Mouse (Mus musculus) C2C12 (cell line): ENCODE results near the gene Otub1. TPM values are rescaled to one million over a fixed set of nuclear protein-coding genes. Genes with fewer than 3 reads are reported as not detected.

Experiments used
- H3K27me3 ChIP-seq: one replicate; pipeline ENCODE4 v1.6.1; 2011; ENCODE audit not compliant: control insufficient read depth, insufficient read depth, insufficient read length
- H3K36me3 ChIP-seq: one replicate; pipeline ENCODE4 v1.6.1; 2011; ENCODE audit not compliant: control insufficient read depth, insufficient read depth
- H3K4me3 ChIP-seq: one replicate; pipeline ENCODE4 v1.5.1; 2011; ENCODE audit warnings: mild to moderate bottlenecking, control low read depth; ENCODE audit not compliant: poor library complexity, insufficient read depth, severe bottlenecking
- H3K79me2 ChIP-seq: one replicate; pipeline ENCODE4 v1.6.1; 2011; ENCODE audit not compliant: control insufficient read depth, insufficient read depth
- H3K79me3 ChIP-seq: one replicate; pipeline ENCODE4 v1.6.1; 2011; ENCODE audit warnings: low read depth, control low read depth
- H3ac ChIP-seq: one replicate; pipeline ENCODE3; 2011; ENCODE audit warnings: low read depth; ENCODE audit not compliant: control insufficient read depth, insufficient read length
- CEBPB ChIP-seq: IDR thresholded peaks from one replicate; pipeline ENCODE4 v1.6.1; 2011; ENCODE audit warnings: low read depth, mild to moderate bottlenecking, control low read depth, moderate library complexity
- CTCF ChIP-seq: IDR thresholded peaks from one replicate; pipeline ENCODE4 v1.5.1; 2011; ENCODE audit not compliant: control insufficient read depth, insufficient read depth, insufficient read length
- FOSL1 ChIP-seq: IDR thresholded peaks from one replicate; pipeline ENCODE4 v1.8.0; 2011; ENCODE audit warnings: mild to moderate bottlenecking, low read length; ENCODE audit not compliant: poor library complexity, insufficient read depth, severe bottlenecking
- MAX ChIP-seq: IDR thresholded peaks from one replicate; pipeline ENCODE4 v1.6.1; 2011; ENCODE audit warnings: mild to moderate bottlenecking, control low read depth
- MYOD1 ChIP-seq: IDR thresholded peaks from one replicate; pipeline ENCODE4 v1.6.1; 2011; ENCODE audit warnings: low read depth; ENCODE audit not compliant: control insufficient read depth, insufficient read length
- MYOG ChIP-seq: IDR thresholded peaks from one replicate; pipeline ENCODE4 v1.6.1; 2011; ENCODE audit not compliant: control insufficient read depth, insufficient read length; ENCODE audit errors: extremely low read depth
- USF1 ChIP-seq: IDR thresholded peaks from one replicate; pipeline ENCODE4 v1.6.1; 2011; ENCODE audit warnings: low read depth, mild to moderate bottlenecking, control low read depth, moderate library complexity
- long read RNA-seq, 2 experiments: library from polyadenylated mRNA; unstranded; transcript quantifications; one replicate each; pipeline ENCODE4 v2.0.0; 2019 to 2020
- polyA plus RNA-seq: library from polyadenylated mRNA; unstranded; fragments of >200 nt; fragmentation: generic; extraction: Trizol; gene quantifications from one replicate; pipeline ENCODE4 v1.2.1, GENCODE M21; 2012; ENCODE audit warnings: missing spikeins

The Otub1 gene
- polyA plus RNA-seq: 121 TPM
- long read RNA-seq, experiment 1, transcript Otub1-201 (7 exons, 1,713 nt): major isoform, 112 of 208 reads
- long read RNA-seq, experiment 1, partial matches to known transcripts: 3 of 208 reads
- long read RNA-seq, experiment 1, other reads (novel, unspliced or antisense): 93 of 208 reads
- long read RNA-seq, experiment 2, transcript Otub1-201 (7 exons, 1,713 nt): major isoform, 311 of 335 reads
- long read RNA-seq, experiment 2, partial matches to known transcripts: 3 of 335 reads
- long read RNA-seq, experiment 2, other reads (novel, unspliced or antisense): 21 of 335 reads

- H3K79me3 ChIP-seq: peaks cover 34% of the 10 kb centered on the region
- H3K79me2 ChIP-seq: peaks cover 62% of the 10 kb centered on the region
- H3K27me3 ChIP-seq: no peaks in the 10 kb centered on the region
- peak within 1 kb of the TSS; percentile 83 for H3ac ChIP-seq
- TF ChIP-seq USF1 (no peak), CEBPB (no peak), MYOD1 (no peak), CTCF (no peak), MYOG (no peak), MAX (peak; percentile 8)
- H3K4me3 ChIP-seq: peak within 1 kb of the TSS; percentile 85
- H3K36me3 ChIP-seq: peaks cover 36% of the 10 kb centered on the region
These were observed at the start of gene Otub1 for GRCm38 (mm10) chr19:7205753-7206736. Otub1 (minus strand) TSS chr19:7206316.

DNA sequence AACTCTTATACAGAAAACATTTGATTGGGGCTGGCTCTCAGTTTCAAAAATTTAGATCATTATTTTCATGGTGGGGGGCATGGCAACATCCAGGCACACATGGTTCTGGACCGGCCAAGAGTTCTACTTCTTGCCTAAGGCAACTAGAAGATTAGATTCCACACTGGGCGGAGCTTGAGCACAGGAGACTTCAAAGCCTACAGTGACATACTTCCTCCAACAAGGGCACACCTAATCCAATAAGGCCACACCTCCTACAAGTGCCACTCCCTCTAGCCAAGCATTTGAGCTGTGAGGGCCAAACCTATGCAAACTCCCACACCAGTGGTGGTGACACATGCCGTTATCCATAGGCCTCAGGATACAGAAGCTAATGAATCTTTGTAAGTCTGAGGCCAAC, 39.9 kb upstream of the Otub1 start:
- H3ac ChIP-seq: no peak overlapping the region
- no peak overlapping the region for H3K4me3 ChIP-seq
- no peaks in the 10 kb centered on the region for H3K27me3 ChIP-seq
- H3K79me3 ChIP-seq: no peaks in the 10 kb centered on the region
- no peaks in the 10 kb centered on the region for H3K36me3 ChIP-seq
- no peak for TF ChIP-seq CEBPB
- TF ChIP-seq CTCF: no peak
- TF ChIP-seq MAX: no peak
- no peak for TF ChIP-seq FOSL1
- no peak for TF ChIP-seq MYOD1
- no peak for TF ChIP-seq MYOG
- TF ChIP-seq USF1: no peak
- H3K79me2 ChIP-seq: no peaks in the 10 kb centered on the region

DNA sequence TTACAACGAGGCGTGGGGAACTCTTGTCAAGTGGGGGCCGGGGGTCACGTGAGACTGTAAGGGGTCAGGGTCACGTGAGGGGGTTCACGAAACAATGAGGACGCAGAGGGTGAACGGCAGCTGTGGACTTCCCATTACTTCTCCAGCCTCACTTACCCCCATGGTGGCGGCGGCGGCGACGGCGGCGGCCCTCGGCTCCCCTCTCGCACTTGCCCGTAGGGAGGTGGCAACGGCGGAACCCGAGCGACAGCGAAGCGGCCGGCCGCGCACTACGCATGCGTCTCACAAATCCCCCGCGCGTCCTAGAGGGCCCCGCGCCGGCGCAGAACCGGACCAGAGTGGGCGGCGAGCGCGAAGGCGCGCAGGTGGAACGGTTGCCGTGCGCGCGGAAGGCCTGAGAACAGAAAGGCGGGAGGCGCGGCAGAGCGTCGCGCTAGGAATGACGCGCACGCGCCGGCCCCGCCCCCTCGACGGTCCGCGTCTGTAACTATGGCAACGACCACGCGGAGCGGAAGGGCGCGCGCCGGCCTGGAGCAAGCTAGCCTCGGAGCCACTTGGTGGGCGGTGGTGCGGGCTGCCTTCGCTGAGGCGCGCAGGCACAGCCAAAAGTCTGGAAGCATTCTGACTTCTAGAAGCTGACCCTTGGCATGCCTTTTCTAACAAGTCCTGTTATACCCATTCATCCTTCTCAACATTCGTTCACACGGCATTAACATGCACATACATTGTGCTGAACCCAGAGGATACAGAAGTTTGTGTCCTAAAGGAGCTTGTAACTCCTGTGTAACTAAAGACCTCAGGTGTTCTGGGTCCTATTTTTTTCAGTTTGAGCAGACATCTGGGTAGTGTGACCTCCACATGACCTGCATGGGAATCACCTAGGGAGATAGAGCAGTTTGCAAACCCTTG, 34.9 kb upstream of the Otub1 start, which contains the start of gene Naa40:
Naa40 (minus strand) TSS at position 402 of the 909 bp plus-strand sequence.
- H3K36me3 ChIP-seq: peaks cover 21% of the 10 kb centered on the region
- peak within 1 kb of the TSS; percentile 73 for H3ac ChIP-seq
- peaks cover 36% of the 10 kb centered on the region for H3K79me3 ChIP-seq
- peaks cover 49% of the 10 kb centered on the region for H3K79me2 ChIP-seq
- peak; percentile 67 for TF ChIP-seq MAX
- no peak for TF ChIP-seq MYOD1
- peak; percentile 93 for TF ChIP-seq USF1
- peak within 1 kb of the TSS; percentile 80 for H3K4me3 ChIP-seq
- no peaks in the 10 kb centered on the region for H3K27me3 ChIP-seq

DNA sequence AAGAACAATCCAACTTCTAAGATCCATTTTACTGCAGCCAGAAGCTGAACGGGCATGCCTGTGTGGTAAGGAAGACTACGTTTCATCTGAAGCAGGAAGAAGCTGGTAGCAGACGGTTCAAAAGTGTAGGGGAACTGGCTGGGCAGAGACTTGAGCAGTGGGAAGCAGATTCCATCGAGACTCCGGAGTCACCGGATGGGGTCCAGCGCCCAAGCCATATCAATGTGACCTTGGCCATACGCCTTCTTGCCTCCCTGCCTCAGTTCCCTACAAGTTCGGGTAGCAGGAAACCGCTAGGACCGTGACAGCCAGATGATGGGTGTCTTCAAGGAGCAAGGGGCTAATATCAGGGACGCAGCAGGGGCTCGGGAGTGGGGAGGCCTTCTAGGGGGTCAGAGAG, 34.2 kb upstream of the Otub1 start:
- Histone ChIP-seq H3K79me3 (peaks cover 39% of the 10 kb centered on the region), H3K36me3 (peaks cover 23% of the 10 kb centered on the region), H3K27me3 (no peaks in the 10 kb centered on the region), H3K4me3 (peak overlapping the region; percentile 80), H3K79me2 (peaks cover 57% of the 10 kb centered on the region), H3ac (peak overlapping the region; percentile 73)
- no peak for TF ChIP-seq FOSL1
- TF ChIP-seq USF1: no peak
- no peak for TF ChIP-seq MYOD1
- no peak for TF ChIP-seq CTCF
- TF ChIP-seq CEBPB: no peak
- no peak for TF ChIP-seq MAX
- no peak for TF ChIP-seq MYOG

GRCm38 (mm10) chr19:7239574-7239973, 33.5 kb upstream of the Otub1 start:
- peaks cover 39% of the 10 kb centered on the region for H3K79me3 ChIP-seq
- H3K27me3 ChIP-seq: no peaks in the 10 kb centered on the region
- H3K79me2 ChIP-seq: peaks cover 64% of the 10 kb centered on the region
- H3ac ChIP-seq: no peak overlapping the region
- H3K36me3 ChIP-seq: peaks cover 23% of the 10 kb centered on the region
- H3K4me3 ChIP-seq: peak overlapping the region; percentile 80
- TF ChIP-seq USF1: no peak
- TF ChIP-seq CEBPB: no peak
- TF ChIP-seq MYOG: no peak
- no peak for TF ChIP-seq FOSL1
- TF ChIP-seq MYOD1: no peak
- TF ChIP-seq CTCF: no peak
